Mouse (Mus musculus) olfactory bulb, adult 2 months (tissue): ENCODE measurements around the gene Actl6a.

Source experiments
- CTCF ChIP-seq: fragments of 200-500 bp; IDR thresholded peaks from 2 replicates; pipeline ENCODE4 v1.5.1; 2012; ENCODE audit warnings: low read depth, mild to moderate bottlenecking, low read length, moderate library complexity; ENCODE audit not compliant: insufficient read depth
- POLR2A ChIP-seq: fragments of 200-500 bp; IDR thresholded peaks from 2 replicates; pipeline ENCODE4 v1.6.1; 2012; ENCODE audit warnings: mild to moderate bottlenecking, low read depth, low read length, moderate library complexity; ENCODE audit not compliant: insufficient read depth

DNA sequence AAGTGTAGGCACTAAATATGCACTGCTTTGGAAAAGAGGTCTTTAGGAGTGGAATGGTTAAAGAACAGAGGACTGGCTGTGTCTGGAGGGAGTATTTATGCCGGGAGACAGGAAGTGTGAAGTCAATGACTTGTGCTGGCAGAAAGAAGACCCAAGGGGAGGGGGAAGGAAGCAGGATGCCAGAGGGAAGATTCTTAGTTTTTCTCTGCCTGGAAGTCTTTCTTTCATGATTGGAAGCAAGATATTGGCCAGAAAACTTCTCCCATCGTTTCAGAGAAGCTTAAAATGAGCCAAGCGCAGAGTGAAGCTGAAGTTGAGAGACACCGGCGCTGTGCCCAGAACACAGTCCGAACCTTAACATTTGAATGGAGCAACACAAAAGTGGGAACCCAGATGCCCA is 36.9 kb upstream of the Actl6a start:
- TF ChIP-seq CTCF (no peak), POLR2A (no peak)
